ENCODE assay signal across 8 mouse cellular contexts in genomic region chr6:30210788-30211187, GRCm38 (mm10).
A peak's percentile ranks its signal among the peaks of the same experiment; 100 is the strongest.
DNase-seq lines count a peak whose midpoint lies in the region; ATAC-seq and TF ChIP-seq lines count a peak whose summit lies in the region.

No protein-coding gene starts in this region.

- peak; percentile 91 for TF ChIP-seq CTCF in G1E (IDR thresholded peaks at IDR 0.05; ENCODE audit: low read depth, low read length)
- TF ChIP-seq CTCF in bone marrow macrophage, adult 2 months (IDR thresholded peaks at IDR 0.05; ENCODE audit: low read depth, low read length) = peak; percentile 94
- TF ChIP-seq CTCF in layer of hippocampus, adult 2 months (conservative IDR thresholded peaks at IDR 0.05) = peak; percentile 97
- TF ChIP-seq CTCF in lung, postnatal 0 days (IDR thresholded peaks at IDR 0.05) = peak; percentile 93

- H3K9ac ChIP-seq in lung, postnatal 0 days (replicated peaks; ENCODE audit: low read depth) = no peak overlapping the region

- intact Hi-C loops in heart, postnatal 10 days (cut with DNase I) = loop anchor here (2.0 kb wide), 1 partner anchor 146 kb away; no protein-coding TSS in a partner anchor

- peaks cover 19% of the 10 kb centered on the region for H3K36me3 ChIP-seq in G1E (replicated peaks)
- H3K36me3 ChIP-seq in lung, postnatal 0 days (ENCODE audit: insufficient read depth, low read length) = no peaks in the 10 kb centered on the region

- peaks cover 11% of the 10 kb centered on the region for H3K4me1 ChIP-seq in G1E (ENCODE audit: insufficient read depth, low read depth, low read length)
- H3K4me1 ChIP-seq in bone marrow macrophage, adult 2 months (ENCODE audit: control insufficient read depth, insufficient read depth, low read length) = no peaks in the 10 kb centered on the region
- H3K4me1 ChIP-seq in lung, postnatal 0 days (ENCODE audit: insufficient read depth, low read depth, low read length) = no peaks in the 10 kb centered on the region

- peak; percentile 69 for DNase-seq in G1E (ENCODE audit: low spot score)
- peak; percentile 73 to 82 for DNase-seq in heart, postnatal 10 days
- peak; percentile 61 to 76 for DNase-seq in layer of hippocampus, adult 2 months (ENCODE audit: low spot score in 2 of 2)
- DNase-seq in lung, postnatal 0 days (ENCODE audit: low spot score) = peak; percentile 84
- DNase-seq in retina, postnatal 1 day = peak; percentile 90
- DNase-seq in thymus, postnatal 4 days = peak; percentile 87

- ATAC-seq in G1E (ENCODE audit: extremely low read depth, insufficient number of reproducible peaks, low FRiP score, poor library complexity, severe bottlenecking) = peak; percentile 28
- ATAC-seq in erythroblast, adult 5-6 weeks (replicated peaks; ENCODE audit: low FRiP score, poor library complexity, severe bottlenecking) = peak; percentile 72
- ATAC-seq in lung, postnatal 0 days = peak; percentile 37; the same call in 1 of the 2 replicates

- WGBS in lung, postnatal 0 days = 29% methylated on average over 5 of the region's 5 CpGs

- H3K4me2 ChIP-seq in lung, postnatal 0 days (replicated peaks; ENCODE audit: low read depth, low read length) = no peak overlapping the region

- no peaks in the 10 kb centered on the region for H3K9me3 ChIP-seq in G1E (replicated peaks)
- H3K9me3 ChIP-seq in lung, postnatal 0 days (ENCODE audit: low read length) = no peaks in the 10 kb centered on the region

- H3K27me3 ChIP-seq in G1E (ENCODE audit: insufficient read depth, low read length) = peaks cover 9% of the 10 kb centered on the region; the same call in 1 of the 2 replicates
- no peaks in the 10 kb centered on the region for H3K27me3 ChIP-seq in lung, postnatal 0 days (replicated peaks; ENCODE audit: insufficient read depth, low read length)

- no peak for TF ChIP-seq POLR2A in bone marrow macrophage, adult 2 months (IDR thresholded peaks at IDR 0.05; ENCODE audit: borderline replicate concordance, low read depth, low read length)

- H3K4me3 ChIP-seq in G1E (ENCODE audit: low read depth, low read length) = no peak overlapping the region
- H3K4me3 ChIP-seq in bone marrow macrophage, adult 2 months (ENCODE audit: insufficient read depth, low read length) = no peak overlapping the region
- H3K4me3 ChIP-seq in layer of hippocampus, adult 2 months = no peak overlapping the region
- no peak overlapping the region for H3K4me3 ChIP-seq in lung, postnatal 0 days (ENCODE audit: low read depth, low read length)

- H3K27ac ChIP-seq in bone marrow macrophage, adult 2 months (ENCODE audit: insufficient read depth, low read depth, low read length) = no peak overlapping the region
- H3K27ac ChIP-seq in layer of hippocampus, adult 2 months = no peak overlapping the region
- no peak overlapping the region for H3K27ac ChIP-seq in lung, postnatal 0 days (ENCODE audit: low read length)

- no peak for TF ChIP-seq EP300 in lung, postnatal 0 days (IDR thresholded peaks at IDR 0.05)
